Mouse (Mus musculus) heart, postnatal 10 days (tissue): ENCODE data around the gene Samhd1. TPM values are rescaled to one million over a fixed set of nuclear protein-coding genes. Genes with fewer than 3 reads are reported as not detected.
A peak's percentile ranks its signal among the peaks of the same experiment; 100 is the strongest.

Source experiments
- DNase-seq, 2 experiments: peaks; one replicate each; pipeline ENCODE4 v3.0.0; 2021
- intact Hi-C: fragments of 180-260 bp; cut with DNase I; formaldehyde crosslinking; loops from one replicate; pipeline ENCODE4 v1.15.1; 2025
- total RNA-seq, 2 experiments: library from RNA; stranded (reverse); gene quantifications; 2 replicates each; pipeline ENCODE4 v1.2.3; 2021

Samhd1 gene
- total RNA-seq, 2 experiments from 2014 or later, result 20.5 to 25.3 TPM

DNA sequence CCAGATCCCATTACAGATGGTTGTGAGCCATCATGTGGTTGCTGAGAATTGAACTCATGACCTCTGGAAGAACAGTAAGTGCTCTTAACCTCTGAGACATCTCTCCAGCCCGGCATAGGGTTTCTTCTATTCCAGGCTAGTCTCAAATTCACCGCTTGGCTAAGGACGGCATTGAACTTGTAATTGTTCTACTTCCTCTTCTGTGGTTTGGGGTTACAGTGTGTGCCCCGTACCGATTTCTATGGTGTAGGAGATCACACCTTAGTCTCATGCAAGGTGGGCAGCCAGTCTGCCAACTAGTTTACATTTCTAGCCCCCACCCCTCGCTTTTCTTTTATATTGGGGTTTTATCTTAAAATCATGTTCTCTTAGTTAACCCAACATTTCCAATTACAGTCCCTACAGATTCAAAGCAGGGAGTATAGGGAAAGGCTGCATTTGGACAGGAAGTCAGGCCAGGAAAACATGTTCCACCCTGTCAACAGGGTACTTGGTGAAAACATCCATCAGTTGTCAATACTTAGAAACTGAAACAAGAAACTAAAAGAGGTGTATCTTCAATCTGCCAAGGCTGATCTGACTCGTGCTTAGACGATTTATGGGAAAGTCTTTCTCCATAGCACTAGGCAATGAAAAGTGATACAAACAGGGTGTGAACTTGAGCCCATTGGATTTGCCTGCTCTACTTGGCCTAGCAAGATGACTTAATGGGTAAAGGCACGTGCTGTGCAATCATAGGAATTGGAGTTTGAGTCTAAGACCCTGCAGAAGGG, 3.1 kb upstream of the Samhd1 start:
- intact Hi-C loops, result no loop called here
- no peak for DNase-seq

DNA sequence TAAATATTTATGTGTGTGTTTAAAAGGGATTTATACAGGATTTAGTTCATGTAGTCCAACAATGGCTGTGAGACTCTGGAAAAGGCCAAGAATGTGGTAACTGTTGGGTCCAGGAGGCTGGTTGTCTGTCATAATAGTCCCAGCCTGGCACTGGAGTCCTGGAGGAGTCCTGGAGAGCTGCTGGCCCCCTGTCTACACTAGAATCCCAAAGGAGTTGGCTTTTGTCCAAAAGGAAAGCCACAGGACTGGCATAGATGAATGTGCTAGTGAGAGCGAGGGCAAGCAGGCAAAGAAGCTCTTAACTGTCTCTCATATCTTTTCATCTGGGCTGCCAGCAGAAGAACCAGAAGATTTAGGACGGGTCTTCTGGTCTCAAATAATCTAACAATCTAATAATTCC, 1.6 kb upstream of the Samhd1 start:
- no peak for DNase-seq
- intact Hi-C loops, result no loop called here

GRCm38 (mm10) chr2:157136176-157136575, 1.1 kb upstream of the Samhd1 start:
- intact Hi-C loops, result no loop called here
- DNase-seq, result no peak

GRCm38 (mm10) chr2:157135529-157136120, 560 bp upstream of the Samhd1 start:
- DNase-seq, result peak in 1 of 2 experiments; percentile 6
- intact Hi-C loops, result no loop called here

DNA sequence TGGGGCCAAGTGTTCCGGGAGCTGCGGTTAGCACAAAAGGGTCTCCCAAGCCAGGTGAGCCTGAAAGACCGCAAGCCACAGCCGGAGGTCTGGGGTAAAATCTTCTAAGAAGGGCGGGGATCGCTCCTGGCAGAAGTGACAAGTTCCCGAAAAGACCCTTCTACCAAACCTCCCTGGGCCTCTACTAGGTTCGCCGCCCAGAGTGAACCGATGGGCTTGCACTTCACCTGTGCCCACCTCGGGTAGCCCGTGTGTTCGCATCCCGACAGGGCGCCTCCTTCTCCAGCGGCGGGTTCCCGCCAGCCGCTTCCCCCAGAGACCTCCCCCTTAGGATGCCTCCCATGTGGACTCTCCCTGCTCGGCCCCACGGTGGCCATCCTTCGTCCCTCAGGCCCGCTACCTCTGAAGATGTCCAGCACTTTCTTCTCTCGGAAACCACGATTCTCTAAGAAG, 560 bp downstream of the Samhd1 start:
- intact Hi-C loops, result no loop called here
- DNase-seq, result no peak

- DNase-seq, result no peak
- intact Hi-C loops, result no loop called here
Observed at GRCm38 (mm10) chr2:157133769-157134478, 1.1 kb downstream of the Samhd1 start.

DNA sequence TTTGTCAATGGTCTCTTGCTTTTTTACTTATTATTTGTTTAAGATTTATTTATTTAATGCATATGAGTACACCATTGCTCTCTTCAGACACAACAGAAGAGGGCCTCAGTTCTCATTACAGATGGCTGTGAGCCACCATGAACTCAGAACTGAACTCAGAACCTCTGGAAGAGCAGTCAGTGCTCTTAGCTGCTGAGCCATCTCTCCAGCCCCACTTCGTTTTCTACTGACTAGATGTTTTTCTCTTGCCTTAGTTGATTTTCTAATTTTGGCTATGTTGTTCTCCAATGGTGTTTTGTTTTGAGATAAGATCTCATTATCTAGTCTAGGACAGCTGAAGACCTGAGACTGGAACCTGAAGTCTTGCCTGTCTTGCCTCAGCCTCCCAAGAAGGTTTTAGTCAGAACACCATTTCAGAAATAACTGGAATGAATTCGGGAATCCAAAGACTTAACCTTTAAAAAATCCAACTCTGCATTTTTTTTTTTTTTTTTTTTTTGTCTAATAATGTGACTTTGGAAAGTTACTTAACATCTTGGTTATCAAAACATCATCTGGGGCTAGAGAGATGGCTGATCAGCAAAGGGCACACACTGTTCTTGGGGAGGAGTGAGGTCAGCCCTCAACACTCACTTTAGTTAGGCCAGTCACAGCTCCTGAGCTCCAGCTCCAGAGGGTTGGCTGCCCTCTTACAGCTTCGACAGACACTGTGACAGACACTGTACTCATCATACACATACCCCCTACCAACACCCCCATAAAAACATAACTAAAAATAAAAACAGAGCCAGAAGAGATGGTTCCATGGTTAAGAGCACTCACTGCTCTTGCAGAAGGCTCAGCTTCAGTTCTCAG, 2.2 kb downstream of the Samhd1 start:
- intact Hi-C loops, result no loop called here

GRCm38 (mm10) chr2:157132086-157132485, 3.0 kb downstream of the Samhd1 start:
- intact Hi-C loops, result no loop called here
- no peak for DNase-seq

More for the DNA sequence above, 2.2 kb downstream of the Samhd1 start:
- DNase-seq, result no peak

GRCm38 (mm10) chr2:157130813-157131514, 4.1 kb downstream of the Samhd1 start:
- DNase-seq, result peak; percentile 35 to 45
- intact Hi-C loops, result no loop called here

- intact Hi-C loops, result no loop called here
- peak in 1 of 2 experiments; percentile 12 for DNase-seq
Observed at GRCm38 (mm10) chr2:157129601-157130164, 5.4 kb downstream of the Samhd1 start.

GRCm38 (mm10) chr2:157129096-157129495, 6.0 kb downstream of the Samhd1 start:
- DNase-seq, result no peak
- intact Hi-C loops, result no loop called here

- peak in 1 of 2 experiments; percentile 10 for DNase-seq
- intact Hi-C loops, result no loop called here
Observed at GRCm38 (mm10) chr2:157128072-157128471, 7.0 kb downstream of the Samhd1 start.

DNA sequence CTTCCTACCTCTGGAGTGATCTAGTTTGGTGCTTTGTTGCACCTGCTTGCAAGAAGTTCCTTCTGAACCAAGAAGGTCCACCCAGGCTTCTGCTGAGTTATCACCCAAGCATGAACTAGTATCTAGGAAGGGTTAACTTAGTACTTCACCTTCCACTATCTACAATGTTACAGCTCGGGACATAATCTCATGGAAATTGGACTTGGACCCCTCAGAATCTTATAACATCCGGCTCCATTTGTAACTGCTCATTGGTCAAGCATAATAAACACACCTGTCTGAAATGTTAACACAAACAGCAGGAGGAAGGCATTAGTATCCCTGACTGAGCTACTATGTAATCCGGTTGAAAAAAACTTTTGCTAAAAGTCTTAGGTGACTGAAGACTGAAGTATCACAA, 7.7 kb downstream of the Samhd1 start:
- intact Hi-C loops, result no loop called here
- no peak for DNase-seq

DNA sequence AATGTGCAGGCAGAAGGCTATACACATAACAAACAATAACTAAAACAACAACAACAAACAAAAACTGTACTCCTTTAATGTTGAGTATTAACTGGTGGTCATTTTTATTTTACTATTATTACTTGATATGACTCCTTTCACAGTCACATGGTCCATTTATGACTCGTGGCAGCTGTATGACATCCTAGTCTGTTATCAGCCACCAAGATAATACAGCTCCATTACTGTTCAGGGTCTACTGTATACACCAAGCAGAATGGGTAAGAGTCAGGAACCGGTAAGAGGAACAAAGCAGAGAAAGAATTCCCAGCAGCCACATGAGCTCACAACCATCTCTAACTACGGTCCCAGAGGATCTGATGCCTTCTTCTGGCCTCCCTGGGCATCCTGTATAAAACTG, 9.8 kb downstream of the Samhd1 start:
- intact Hi-C loops, result no loop called here
- DNase-seq, result no peak

DNA sequence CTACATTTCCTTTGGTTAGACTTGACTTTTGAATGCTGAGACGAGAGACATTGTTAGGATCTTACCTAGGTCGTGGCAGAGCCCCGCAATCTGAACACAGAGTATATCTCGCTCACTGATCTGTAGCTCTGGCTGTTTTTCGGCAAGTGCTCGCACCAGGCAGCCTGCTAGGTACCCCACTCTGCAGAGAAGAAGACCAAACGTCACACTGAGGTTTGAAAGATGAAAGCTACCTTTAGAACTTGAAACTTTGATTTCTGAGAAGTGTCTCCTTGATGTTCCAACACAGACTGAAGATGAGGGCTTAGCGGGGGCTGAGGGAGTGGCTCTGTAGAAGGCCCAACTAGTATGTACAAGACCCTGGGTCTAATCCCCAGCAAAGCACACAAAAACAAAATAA, 13.3 kb downstream of the Samhd1 start:
- DNase-seq, result no peak
- intact Hi-C loops, result no loop called here

- no peak for DNase-seq
- intact Hi-C loops, result no loop called here
Observed at GRCm38 (mm10) chr2:157119075-157119474, 16.0 kb downstream of the Samhd1 start.

- no peak for DNase-seq
- intact Hi-C loops, result no loop called here
Observed at GRCm38 (mm10) chr2:157118556-157118955, 16.5 kb downstream of the Samhd1 start.

- intact Hi-C loops, result no loop called here
- DNase-seq, result peak in 1 of 2 experiments; percentile 47
Observed at GRCm38 (mm10) chr2:157116964-157117363, 18.1 kb downstream of the Samhd1 start.

- no peak for DNase-seq
- intact Hi-C loops, result no loop called here
Observed at GRCm38 (mm10) chr2:157108236-157108635, 26.8 kb downstream of the Samhd1 start.

GRCm38 (mm10) chr2:157104454-157104853, 30.6 kb downstream of the Samhd1 start:
- intact Hi-C loops, result no loop called here
- no peak for DNase-seq
